Mouse (Mus musculus) CH12.LX (cell line): Measurements from ENCODE around the gene Cd5. TPM values are rescaled to one million over a fixed set of nuclear protein-coding genes. Genes with fewer than 3 reads are reported as not detected.

Experiments used
- DNase-seq: peaks from one replicate; pipeline ENCODE4 v3.0.0-alpha.2; 2013; ENCODE audit errors: extremely low read depth
- H3K27ac ChIP-seq: 2 replicates; pipeline ENCODE4 v1.5.1; 2012; ENCODE audit warnings: low read depth, mild to moderate bottlenecking, control low read depth, moderate library complexity; ENCODE audit not compliant: insufficient read depth
- H3K27me3 ChIP-seq: replicated peaks from 2 replicates; pipeline ENCODE3; 2012; ENCODE audit warnings: inconsistent platforms
- H3K36me3 ChIP-seq, 2 experiments: replicated peaks in 1 of 2; 2 replicates each; pipeline versions ENCODE3 to v1.6.1; 2012; ENCODE audit warnings: inconsistent platforms in 1 of 2, low read length in 1 of 2, mild to moderate bottlenecking in 1 of 2, mixed read lengths in 1 of 2, moderate library complexity in 1 of 2; ENCODE audit not compliant: control insufficient read depth in 1 of 2, insufficient read depth in 1 of 2
- H3K4me1 ChIP-seq, 2 experiments: 2 replicates each; pipeline ENCODE4 v1.6.1; 2012; ENCODE audit warnings: inconsistent platforms in 1 of 2, moderate library complexity in 1 of 2; ENCODE audit not compliant: insufficient read depth in 2 of 2, control insufficient read depth in 1 of 2
- H3K4me2 ChIP-seq: 2 replicates; pipeline ENCODE4 v1.6.1; 2012; ENCODE audit warnings: low read depth, mild to moderate bottlenecking, control low read depth; ENCODE audit not compliant: poor library complexity, insufficient read depth, severe bottlenecking
- H3K4me3 ChIP-seq, 3 experiments: fragments of 150-350 bp in 1 of 3; sonication (generic) in 1 of 3; replicated peaks in 1 of 3; 2 replicates each; pipeline versions ENCODE3 to v1.5.1; 2011 to 2012; ENCODE audit warnings: low read depth in 2 of 3, low read length in 2 of 3, mild to moderate bottlenecking in 2 of 3, moderate library complexity in 2 of 3, control low read depth in 1 of 3, improper control_type of control experiment in 1 of 3, inconsistent platforms in 1 of 3, mixed read lengths in 1 of 3; ENCODE audit not compliant: poor library complexity in 1 of 3
- H3K79me2 ChIP-seq: replicated peaks from 2 replicates; pipeline ENCODE4 v1.6.1; 2012; ENCODE audit warnings: mild to moderate bottlenecking, moderate library complexity; ENCODE audit not compliant: control insufficient read depth, poor library complexity, insufficient read depth, severe bottlenecking; ENCODE audit errors: extremely low read depth
- H3K9ac ChIP-seq: 2 replicates; pipeline ENCODE4 v1.6.1; 2012; ENCODE audit warnings: low read depth, mild to moderate bottlenecking, control low read depth, moderate library complexity; ENCODE audit not compliant: insufficient read depth
- H3K9me3 ChIP-seq: replicated peaks from 2 replicates; pipeline ENCODE3; 2012; ENCODE audit warnings: low read length, inconsistent platforms, mixed read lengths
- CHD1 ChIP-seq: IDR thresholded peaks from 2 replicates; pipeline ENCODE4 v1.6.1; 2012; ENCODE audit warnings: low read depth, low read length, improper control_type of control experiment, inconsistent platforms
- CHD2 ChIP-seq: IDR thresholded peaks from 2 replicates; pipeline ENCODE4 v1.6.1; 2011; ENCODE audit warnings: low read length, improper control_type of control experiment
- CTCF ChIP-seq, 2 experiments: IDR thresholded peaks in 1 of 2; conservative IDR thresholded peaks in 1 of 2; 2 replicates each; pipeline ENCODE4 v1.5.1; 2011 to 2012; ENCODE audit warnings: low read depth in 2 of 2, low read length in 2 of 2, improper control_type of control experiment in 1 of 2, inconsistent platforms in 1 of 2, mild to moderate bottlenecking in 1 of 2, moderate library complexity in 1 of 2
- MAZ ChIP-seq: IDR thresholded peaks from 2 replicates; pipeline ENCODE4 v1.6.1; 2012; ENCODE audit warnings: low read depth, mild to moderate bottlenecking, inconsistent platforms, low read length, improper control_type of control experiment, moderate library complexity
- MEF2A ChIP-seq: IDR thresholded peaks from 2 replicates; pipeline ENCODE4 v1.6.1; 2014; ENCODE audit warnings: low read depth, mild to moderate bottlenecking, inconsistent platforms, low read length, improper control_type of control experiment, borderline replicate concordance
- MXI1 ChIP-seq: IDR thresholded peaks from 2 replicates; pipeline ENCODE4 v1.6.1; 2011; ENCODE audit warnings: mild to moderate bottlenecking, low read depth, low read length, improper control_type of control experiment
- MYC ChIP-seq: IDR thresholded peaks from 2 replicates; pipeline ENCODE4 v1.6.1; 2011; ENCODE audit warnings: low read depth, mild to moderate bottlenecking, improper control_type of control experiment, low read length
- SMC3 ChIP-seq: IDR thresholded peaks from 2 replicates; pipeline ENCODE4 v1.6.1; 2011; ENCODE audit warnings: low read depth, low read length, improper control_type of control experiment
- TCF12 ChIP-seq: IDR thresholded peaks from 2 replicates; pipeline ENCODE4 v1.6.1; 2014; ENCODE audit warnings: low read depth, mild to moderate bottlenecking, inconsistent platforms, low read length, improper control_type of control experiment
- UBTF ChIP-seq: IDR thresholded peaks from 2 replicates; pipeline ENCODE4 v1.6.1; 2012; ENCODE audit warnings: low read depth, mild to moderate bottlenecking, inconsistent platforms, low read length, improper control_type of control experiment, moderate library complexity
- ZKSCAN1 ChIP-seq: IDR thresholded peaks from 2 replicates; pipeline ENCODE4 v1.6.1; 2012; ENCODE audit warnings: low read depth, inconsistent platforms, low read length, improper control_type of control experiment, borderline replicate concordance
- dilution Hi-C: fragments of 300-500 bp; cut with MboI; formaldehyde crosslinking; loops from 2 replicates; pipeline ENCODE4 v1.14.3; 2020; ENCODE audit warnings: low sequenced_read_pairs; ENCODE audit not compliant: extremely low pct_unique_long_range_greater_than_20kb, extremely low pct_ligation_motif_present
- in situ Hi-C: fragments of 300-500 bp; cut with MboI; formaldehyde crosslinking; loops from 3 replicates; pipeline ENCODE4 v1.14.3; 2019; ENCODE audit warnings: low sequenced_read_pairs, low pct_ligation_motif_present, low pct_unique_long_range_greater_than_20kb, mixed read lengths
- polyA plus RNA-seq: library from polyadenylated mRNA; unstranded; fragments of >175 nt; gene quantifications from 2 replicates; pipeline ENCODE4 v1.2.1, GENCODE M21; 2012; ENCODE audit warnings: low read depth; ENCODE audit not compliant: insufficient read length
- total RNA-seq, 2 experiments: library from RNA; depleted of rRNA; stranded (reverse); fragments of 300-350 nt in 1 of 2; fragments of >200 nt in 1 of 2; gene quantifications; 2 replicates each; pipeline ENCODE4 v1.2.3; 2012 to 2014

The Cd5 gene
- total and polyA plus RNA-seq, 3 experiments = 8.7 to 51.4 (median 17.7) TPM

GRCm38 (mm10) chr19:10671854-10672417 is 66.9 kb downstream of the Cd5 start:
- H3K27me3 ChIP-seq = no peaks in the 10 kb centered on the region
- DNase-seq = no peak
- H3K27ac ChIP-seq = no peak overlapping the region
- H3K36me3 ChIP-seq = no peaks in the 10 kb centered on the region
- no peaks in the 10 kb centered on the region for H3K9me3 ChIP-seq
- peaks cover 7 to 17% of the 10 kb centered on the region in 2 experiments for H3K4me1 ChIP-seq
- in situ Hi-C loops (loop anchor here (5.0 to 10.0 kb wide), 2 partner anchors 35 to 293 kb away; no protein-coding TSS in a partner anchor), dilution Hi-C loops (no loop called here)
- TF ChIP-seq CHD2 = no peak
- no peak for TF ChIP-seq MEF2A
- TF ChIP-seq CHD1 = no peak
- no peak overlapping the region for H3K4me3 ChIP-seq
- H3K9ac ChIP-seq = no peak overlapping the region
- no peaks in the 10 kb centered on the region for H3K79me2 ChIP-seq
- no peak overlapping the region for H3K4me2 ChIP-seq

DNA sequence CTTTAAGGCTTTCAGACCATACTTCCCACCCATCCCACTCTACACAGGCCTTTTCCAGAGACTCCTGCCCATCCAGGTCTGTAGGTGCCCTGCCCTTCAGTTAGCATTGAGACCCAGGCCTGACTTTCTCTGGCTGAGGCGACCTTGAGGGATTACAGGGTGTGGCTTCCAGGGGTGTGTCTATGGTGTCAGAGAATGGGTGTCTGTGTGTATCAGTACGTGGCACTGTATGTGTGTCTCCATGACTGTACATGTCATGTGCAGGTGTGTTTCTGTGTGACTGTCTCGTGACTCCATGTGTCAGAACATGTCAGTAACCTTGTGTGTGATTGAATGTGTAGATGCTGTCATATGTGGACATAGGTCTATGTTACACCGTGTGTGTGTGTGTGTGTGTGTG is 67.5 kb downstream of the Cd5 start:
- no peaks in the 10 kb centered on the region for H3K9me3 ChIP-seq
- no peak overlapping the region for H3K4me3 ChIP-seq
- no peaks in the 10 kb centered on the region for H3K79me2 ChIP-seq
- in situ Hi-C loops = loop anchor here (5.0 to 10.0 kb wide), 2 partner anchors 36 to 293 kb away; no protein-coding TSS in a partner anchor
- DNase-seq = no peak
- dilution Hi-C loops = no loop called here
- H3K27ac ChIP-seq = no peak overlapping the region
- no peaks in the 10 kb centered on the region for H3K36me3 ChIP-seq
- no peak overlapping the region for H3K9ac ChIP-seq
- H3K27me3 ChIP-seq = no peaks in the 10 kb centered on the region
- TF ChIP-seq MAZ (no peak), MYC (no peak), UBTF (no peak), ZKSCAN1 (no peak), SMC3 (no peak), CHD2 (no peak), MXI1 (no peak), TCF12 (no peak), CTCF (conservative IDR thresholded peaks at IDR 0.05 in 1 of 2, IDR thresholded peaks at IDR 0.05 in 1 of 2; ENCODE audit: low read depth in 2 of 2, low read length in 2 of 2) (no peak)
- TF ChIP-seq, all 38 proteins: peak for 0
- Histone ChIP-seq H3K4me2 (no peak overlapping the region), H3K4me1 (peaks cover 7 to 17% of the 10 kb centered on the region in 2 experiments)

Other genes starting within 250 kb of the Cd5 start
- 25.6 and 29.3 TPM in 2 replicates for gene Cpsf7, start 213.7 kb downstream of the Cd5 start, total RNA-seq (2012; rRNA removed)
- gene Cpsf7, start 213.7 kb downstream of the Cd5 start, total RNA-seq (2014; rRNA removed) = 28.8 and 30.8 TPM in 2 replicates
- 47.8 and 48.8 TPM in 2 replicates for gene Cpsf7, start 213.7 kb downstream of the Cd5 start, polyA plus RNA-seq
- gene Sdhaf2, start 212.9 kb downstream of the Cd5 start, total RNA-seq (2012; rRNA removed) = 31.7 and 35.7 TPM in 2 replicates
- gene Sdhaf2, start 212.9 kb downstream of the Cd5 start, total RNA-seq (2014; rRNA removed) = 85.6 and 96.0 TPM in 2 replicates
- gene Sdhaf2, start 212.9 kb downstream of the Cd5 start, polyA plus RNA-seq = 54.6 and 57.3 TPM in 2 replicates
- gene Tmem216, start 182.8 kb downstream of the Cd5 start, total RNA-seq (2012; rRNA removed) = 24.0 and 28.1 TPM in 2 replicates
- 25.7 and 31.8 TPM in 2 replicates for gene Tmem216, start 182.8 kb downstream of the Cd5 start, total RNA-seq (2014; rRNA removed)
- 19.9 and 23.7 TPM in 2 replicates for gene Tmem216, start 182.8 kb downstream of the Cd5 start, polyA plus RNA-seq
- 137 and 161 TPM in 2 replicates for gene Cyb561a3, start 161.8 kb downstream of the Cd5 start, total RNA-seq (2012; rRNA removed)
- gene Cyb561a3, start 161.8 kb downstream of the Cd5 start, total RNA-seq (2014; rRNA removed) = 180 and 211 TPM in 2 replicates
- 301 and 327 TPM in 2 replicates for gene Cyb561a3, start 161.8 kb downstream of the Cd5 start, polyA plus RNA-seq
- 14.7 and 15.9 TPM in 2 replicates for gene Tmem138, start 161.6 kb downstream of the Cd5 start, total RNA-seq (2012; rRNA removed)
- gene Tmem138, start 161.6 kb downstream of the Cd5 start, total RNA-seq (2014; rRNA removed) = 14.0 and 14.1 TPM in 2 replicates
- gene Tmem138, start 161.6 kb downstream of the Cd5 start, polyA plus RNA-seq = 25.8 and 30.9 TPM in 2 replicates
- 319 and 365 TPM in 2 replicates for gene Ddb1, start 133.7 kb downstream of the Cd5 start, total RNA-seq (2012; rRNA removed)
- 299 and 311 TPM in 2 replicates for gene Ddb1, start 133.7 kb downstream of the Cd5 start, total RNA-seq (2014; rRNA removed)
- gene Ddb1, start 133.7 kb downstream of the Cd5 start, polyA plus RNA-seq = 406 and 451 TPM in 2 replicates
- gene Tkfc, start 133.3 kb downstream of the Cd5 start, total RNA-seq (2012; rRNA removed) = 10.0 and 11.0 TPM in 2 replicates
- 2.4 TPM in 2 replicates for gene Tkfc, start 133.3 kb downstream of the Cd5 start, total RNA-seq (2014; rRNA removed)
- 14.9 and 15.0 TPM in 2 replicates for gene Tkfc, start 133.3 kb downstream of the Cd5 start, polyA plus RNA-seq
- gene Vwce, start 104.8 kb downstream of the Cd5 start, total RNA-seq (2012; rRNA removed) = 0.13 and 0.21 TPM in 2 replicates
- 0.04 TPM in 1 of 2 replicates, not detected in the other for gene Vwce, start 104.8 kb downstream of the Cd5 start, total RNA-seq (2014; rRNA removed)
- gene Vwce, start 104.8 kb downstream of the Cd5 start, polyA plus RNA-seq = 1.0 and 1.3 TPM in 2 replicates
- gene Pga5, start 60.9 kb downstream of the Cd5 start, total RNA-seq (2012; rRNA removed) = 0.08 TPM in 1 of 2 replicates, not detected in the other
- gene Pga5, start 60.9 kb downstream of the Cd5 start, total RNA-seq (2014; rRNA removed) = not detected in 2 replicates
- not detected in 2 replicates for gene Pga5, start 60.9 kb downstream of the Cd5 start, polyA plus RNA-seq
- 9.5 and 10.8 TPM in 2 replicates for gene Vps37c, start 50.3 kb downstream of the Cd5 start, total RNA-seq (2012; rRNA removed)
- 4.9 and 6.2 TPM in 2 replicates for gene Vps37c, start 50.3 kb downstream of the Cd5 start, total RNA-seq (2014; rRNA removed)
- gene Vps37c, start 50.3 kb downstream of the Cd5 start, polyA plus RNA-seq = 13.0 and 13.4 TPM in 2 replicates
- gene Cd6, start 91.1 kb upstream of the Cd5 start, total RNA-seq (2012; rRNA removed) = 0.08 and 0.17 TPM in 2 replicates
- 0.09 and 0.15 TPM in 2 replicates for gene Cd6, start 91.1 kb upstream of the Cd5 start, total RNA-seq (2014; rRNA removed)
- gene Cd6, start 91.1 kb upstream of the Cd5 start, polyA plus RNA-seq = 0.73 and 1.3 TPM in 2 replicates
- gene Slc15a3, start 100.7 kb upstream of the Cd5 start, total RNA-seq (2012; rRNA removed) = 84.5 and 86.7 TPM in 2 replicates
- 89.3 and 94.3 TPM in 2 replicates for gene Slc15a3, start 100.7 kb upstream of the Cd5 start, total RNA-seq (2014; rRNA removed)
- gene Slc15a3, start 100.7 kb upstream of the Cd5 start, polyA plus RNA-seq = 217 and 219 TPM in 2 replicates
- gene Tmem132a, start 130.9 kb upstream of the Cd5 start, total RNA-seq (2012; rRNA removed) = 2.0 and 2.9 TPM in 2 replicates
- 0.05 TPM in 1 of 2 replicates, not detected in the other for gene Tmem132a, start 130.9 kb upstream of the Cd5 start, total RNA-seq (2014; rRNA removed)
- 20.2 and 22.9 TPM in 2 replicates for gene Tmem132a, start 130.9 kb upstream of the Cd5 start, polyA plus RNA-seq
- 32.9 and 34.0 TPM in 2 replicates for gene Tmem109, start 143.0 kb upstream of the Cd5 start, total RNA-seq (2012; rRNA removed)
- gene Tmem109, start 143.0 kb upstream of the Cd5 start, total RNA-seq (2014; rRNA removed) = 14.8 and 17.9 TPM in 2 replicates
- gene Tmem109, start 143.0 kb upstream of the Cd5 start, polyA plus RNA-seq = 46.3 and 51.5 TPM in 2 replicates
- gene Prpf19, start 156.2 kb upstream of the Cd5 start, total RNA-seq (2012; rRNA removed) = 115 and 153 TPM in 2 replicates
- 357 and 364 TPM in 2 replicates for gene Prpf19, start 156.2 kb upstream of the Cd5 start, total RNA-seq (2014; rRNA removed)
- 244 and 355 TPM in 2 replicates for gene Prpf19, start 156.2 kb upstream of the Cd5 start, polyA plus RNA-seq
- gene Zp1, start 181.6 kb upstream of the Cd5 start, total RNA-seq (2012; rRNA removed) = not detected in 2 replicates
- gene Zp1, start 181.6 kb upstream of the Cd5 start, total RNA-seq (2014; rRNA removed) = 0.26 TPM in 1 of 2 replicates, not detected in the other
- not detected in 2 replicates for gene Zp1, start 181.6 kb upstream of the Cd5 start, polyA plus RNA-seq
- 0.13 and 0.17 TPM in 2 replicates for gene Ptgdr2, start 198.2 kb upstream of the Cd5 start, total RNA-seq (2012; rRNA removed)
- gene Ptgdr2, start 198.2 kb upstream of the Cd5 start, total RNA-seq (2014; rRNA removed) = not detected in 2 replicates
- not detected in 2 replicates for gene Ptgdr2, start 198.2 kb upstream of the Cd5 start, polyA plus RNA-seq
- gene Ccdc86, start 210.3 kb upstream of the Cd5 start, total RNA-seq (2012; rRNA removed) = 10.8 and 18.6 TPM in 2 replicates
- gene Ccdc86, start 210.3 kb upstream of the Cd5 start, total RNA-seq (2014; rRNA removed) = 8.5 and 9.5 TPM in 2 replicates
- 36.8 and 44.8 TPM in 2 replicates for gene Ccdc86, start 210.3 kb upstream of the Cd5 start, polyA plus RNA-seq
- gene Ms4a10, start 235.7 kb upstream of the Cd5 start, total RNA-seq (2012; rRNA removed) = not detected in 2 replicates
- not detected in 2 replicates for gene Ms4a10, start 235.7 kb upstream of the Cd5 start, total RNA-seq (2014; rRNA removed)
- gene Ms4a10, start 235.7 kb upstream of the Cd5 start, polyA plus RNA-seq = not detected in 2 replicates